Mouse (Mus musculus) cortical plate, adult 2 months (tissue): ENCODE measurements at regions not wholly inside any gene's neighbourhood (a gene's known extent, or its start where the extent isn't known, plus 50 kb on each side); places are given as distances from the start of the nearest gene placed in this dataset.

Experiments
- CTCF ChIP-seq: fragments of 200-500 bp; IDR thresholded peaks from 2 replicates; pipeline ENCODE4 v1.5.1; 2011; ENCODE audit warnings: mild to moderate bottlenecking, control low read depth, low read length; ENCODE audit not compliant: insufficient read depth; ENCODE audit errors: extremely low read depth
- POLR2A ChIP-seq: fragments of 200-500 bp; IDR thresholded peaks from 2 replicates; pipeline ENCODE4 v1.6.1; 2011; ENCODE audit warnings: mild to moderate bottlenecking, low read length, control low read depth; ENCODE audit not compliant: insufficient read depth; ENCODE audit errors: extremely low read depth

- TF ChIP-seq POLR2A = no peak
- no peak for TF ChIP-seq CTCF
These were observed 97.5 kb upstream of the Mki67 start for GRCm38 (mm10) chr7:135813616-135814015.
